Mouse (Mus musculus) liver, embryonic 14.5 days (tissue): Measurements from ENCODE around the gene Magi1.

Experiments
- CTCF ChIP-seq: IDR thresholded peaks from 2 replicates; pipeline ENCODE4 v1.5.1; 2016; ENCODE audit warnings: antibody characterized with exemption, low read depth, control low read depth
- EP300 ChIP-seq: IDR thresholded peaks from 2 replicates; pipeline ENCODE4 v1.6.1; 2016; ENCODE audit warnings: antibody characterized with exemption, low read depth

- TF ChIP-seq CTCF (no peak), EP300 (no peak)
Measured at GRCm38 (mm10) chr6:94281606-94282280, 2.0 kb downstream of the Magi1 start.
